Mouse (Mus musculus): ENCODE results near the gene Zfp84. TPM values are rescaled to one million over a fixed set of nuclear protein-coding genes. Genes with fewer than 3 reads are reported as not detected.

The Zfp84 gene
- total and polyA plus RNA-seq, 3 experiments, result 4.7 to 8.1 TPM; not detected in 1

DNA sequence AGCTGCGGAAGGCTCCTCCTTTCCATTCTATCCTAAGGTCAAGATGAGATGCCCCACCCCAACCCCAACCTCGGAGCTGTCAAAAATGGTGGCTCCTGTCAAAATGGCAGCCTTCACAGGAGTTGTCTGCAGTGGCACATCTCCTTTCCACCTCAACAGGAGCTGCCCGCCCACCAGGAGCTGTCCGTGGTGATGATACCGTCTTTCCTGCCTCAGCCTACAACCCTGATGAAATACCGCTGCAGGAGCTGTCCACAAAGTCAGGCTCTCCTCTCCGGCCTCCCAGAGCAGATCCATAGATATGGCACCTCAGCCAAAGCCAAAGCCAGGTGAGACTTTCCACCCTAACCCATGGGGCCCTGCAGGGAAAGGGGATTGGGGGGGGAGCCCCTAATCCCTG, 3.6 kb upstream of the Zfp84 start:
- peak; percentile 54 for TF ChIP-seq MXI1 (IDR thresholded peaks at IDR 0.05; ENCODE audit: low read depth, low read length)
- TF ChIP-seq ZMIZ1 (IDR thresholded peaks at IDR 0.05; ENCODE audit: low read depth, low read length), result no peak
- TF ChIP-seq SIN3A (IDR thresholded peaks at IDR 0.05; ENCODE audit: low read length), result peak; percentile 80
- peak; percentile 63 for DNase-seq (ENCODE audit: low read depth, low spot score)
- Histone ChIP-seq H3K4me3 (ENCODE audit: control insufficient read depth in 1 of 2, insufficient read depth in 1 of 2, low read depth in 2 of 2, low read length in 2 of 2) (no peak overlapping the region), H3K27ac (ENCODE audit: control insufficient read depth, low read depth, low read length) (no peak overlapping the region), H3K36me3 (ENCODE audit: control insufficient read depth in 1 of 2, insufficient read depth in 2 of 2, low read length in 2 of 2) (peaks cover 0 to 5% of the 10 kb centered on the region in 2 experiments; a peak in 2 of 4 replicates), H3K9me3 (replicated peaks; ENCODE audit: insufficient read depth, low read length) (no peaks in the 10 kb centered on the region), H3K27me3 (ENCODE audit: control insufficient read depth in 1 of 2, insufficient read depth in 2 of 2, low read length in 2 of 2) (no peaks in the 10 kb centered on the region), H3K9ac (ENCODE audit: control insufficient read depth, low read depth, low read length, poor library complexity, severe bottlenecking) (no peak overlapping the region), H3K4me1 (ENCODE audit: control insufficient read depth in 1 of 2, insufficient read depth in 2 of 2, low read length in 2 of 2) (peaks cover 4 to 6% of the 10 kb centered on the region in 2 experiments; a peak in 2 of 4 replicates), H3K79me2 (ENCODE audit: control insufficient read depth, insufficient read depth, low read length, poor library complexity) (peaks cover 13% of the 10 kb centered on the region)

DNA sequence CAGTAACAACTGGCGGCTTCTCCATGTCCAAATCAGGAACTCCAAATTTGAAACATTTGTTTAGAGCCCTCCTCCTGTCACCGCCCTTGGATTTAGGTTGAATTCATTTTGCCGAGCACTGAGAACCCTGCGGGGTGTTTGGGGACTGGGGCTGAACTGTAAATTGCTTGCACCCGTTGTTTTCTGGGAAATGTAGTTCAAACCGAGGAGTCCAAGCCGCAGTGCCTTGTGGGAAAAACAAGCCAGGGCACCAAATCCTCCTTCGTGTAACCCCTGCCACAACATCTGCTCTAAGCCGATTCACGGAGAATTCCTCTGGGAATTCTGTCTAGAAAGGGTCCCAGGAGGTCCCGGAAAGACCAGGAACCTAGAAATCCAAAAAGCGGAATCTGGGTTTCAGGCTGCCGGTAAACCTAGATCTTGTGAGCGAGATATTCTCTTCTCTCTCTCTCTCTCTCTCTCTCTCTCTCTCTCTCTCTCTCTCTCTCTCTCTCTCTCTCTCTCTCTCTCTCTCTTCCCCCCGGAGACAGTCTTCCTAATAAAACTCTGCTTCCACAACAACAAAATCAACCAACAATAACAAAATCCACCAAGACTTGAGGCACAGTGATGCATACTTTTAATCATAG, 1.2 kb upstream of the Zfp84 start:
- H3K27ac ChIP-seq (ENCODE audit: control insufficient read depth, low read depth, low read length), result peak overlapping the region; percentile 41
- H3K27me3 ChIP-seq (ENCODE audit: control insufficient read depth in 1 of 2, insufficient read depth in 2 of 2, low read length in 2 of 2), result no peaks in the 10 kb centered on the region
- peaks cover 0 to 8% of the 10 kb centered on the region in 2 experiments; a peak in 2 of 4 replicates for H3K36me3 ChIP-seq (ENCODE audit: control insufficient read depth in 1 of 2, insufficient read depth in 2 of 2, low read length in 2 of 2)
- H3K4me3 ChIP-seq (ENCODE audit: control insufficient read depth in 1 of 2, insufficient read depth in 1 of 2, low read depth in 2 of 2, low read length in 2 of 2), result peak overlapping the region; percentile 80 to 92
- peaks cover 4 to 10% of the 10 kb centered on the region in 2 experiments; a peak in 2 of 4 replicates for H3K4me1 ChIP-seq (ENCODE audit: control insufficient read depth in 1 of 2, insufficient read depth in 2 of 2, low read length in 2 of 2)
- H3K79me2 ChIP-seq (ENCODE audit: control insufficient read depth, insufficient read depth, low read length, poor library complexity), result peaks cover 21% of the 10 kb centered on the region
- H3K9me3 ChIP-seq (replicated peaks; ENCODE audit: insufficient read depth, low read length), result no peaks in the 10 kb centered on the region
- H3K9ac ChIP-seq (ENCODE audit: control insufficient read depth, low read depth, low read length, poor library complexity, severe bottlenecking), result peak overlapping the region; percentile 70
- DNase-seq (ENCODE audit: low read depth, low spot score), result peak; percentile 91
- TF ChIP-seq HCFC1 (IDR thresholded peaks at IDR 0.05; ENCODE audit: low read depth, low read length) (peak; percentile 96), TBP (IDR thresholded peaks at IDR 0.05; ENCODE audit: low read depth, low read length) (peak; percentile 66), TAL1 (IDR thresholded peaks at IDR 0.05; ENCODE audit: low read length) (no peak), EP300 (IDR thresholded peaks at IDR 0.05; ENCODE audit: low read depth in 1 of 2, low read length in 2 of 2) (0 out of 4 replicates have a peak, but pooled peaks of 1 of the 2 experiments have one; percentile 6), GATA1 (IDR thresholded peaks at IDR 0.05; ENCODE audit: low read depth, low read length) (0 out of 2 replicates have a peak, but pooled peaks have one; percentile 8), GABPA (IDR thresholded peaks at IDR 0.05; ENCODE audit: low read depth, low read length) (no peak), JUND (IDR thresholded peaks at IDR 0.05; ENCODE audit: low read depth, low read length) (peak; percentile 99), ELF1 (IDR thresholded peaks at IDR 0.05; ENCODE audit: low read depth, low read length) (peak; percentile 68), MYB (IDR thresholded peaks at IDR 0.05; ENCODE audit: low read depth, low read length) (no peak), NELFE (IDR thresholded peaks at IDR 0.05; ENCODE audit: low read depth, low read length) (peak; percentile 36; the same call in 1 of the 2 replicates), CHD1 (IDR thresholded peaks at IDR 0.05; ENCODE audit: low read depth, low read length) (no peak), POLR2A (IDR thresholded peaks at IDR 0.05; ENCODE audit: control insufficient read depth in 1 of 2, insufficient read depth in 1 of 2, low read depth in 1 of 2, low read length in 2 of 2, poor library complexity in 1 of 2) (peak in 1 of 2 experiments; percentile 50; a peak in 1 of 4 replicates), POLR2AphosphoS2 (IDR thresholded peaks at IDR 0.05; ENCODE audit: low read length) (no peak), TCF12 (IDR thresholded peaks at IDR 0.05; ENCODE audit: low read depth, low read length) (peak; percentile 47), MXI1 (IDR thresholded peaks at IDR 0.05; ENCODE audit: low read depth, low read length) (peak; percentile 64), KAT2A (conservative IDR thresholded peaks at IDR 0.05; ENCODE audit: low read depth, low read length) (peak; percentile 80), SIN3A (IDR thresholded peaks at IDR 0.05; ENCODE audit: low read length) (peak; percentile 93)

Data from MEL (cell line).